Mouse (Mus musculus) embryonic facial prominence, embryonic 10.5 days (tissue): ENCODE data around the gene Scn11a. TPM values are rescaled to one million over a fixed set of nuclear protein-coding genes. Genes with fewer than 3 reads are reported as not detected.
A peak's percentile ranks its signal among the peaks of the same experiment; 100 is the strongest.

ENCODE experiments used
- DNase-seq: peaks from one replicate; pipeline ENCODE4 v3.0.0-alpha.2; 2017; ENCODE audit warnings: low spot score
- H3K27ac ChIP-seq: fragments of 300-500 bp; sonication (generic); replicated peaks from 2 replicates; pipeline ENCODE4 v1.5.1; 2016; ENCODE audit warnings: mild to moderate bottlenecking
- H3K27me3 ChIP-seq: fragments of 300-500 bp; sonication (generic); replicated peaks from 2 replicates; pipeline ENCODE4 v1.6.1; 2016; ENCODE audit warnings: low read depth, mild to moderate bottlenecking; ENCODE audit not compliant: poor library complexity, severe bottlenecking
- H3K36me3 ChIP-seq: fragments of 300-500 bp; sonication (generic); replicated peaks from 2 replicates; pipeline ENCODE4 v1.6.1; 2016; ENCODE audit warnings: mild to moderate bottlenecking, moderate library complexity
- H3K4me1 ChIP-seq: fragments of 300-500 bp; sonication (generic); 2 replicates; pipeline ENCODE4 v1.6.1; 2016
- H3K4me3 ChIP-seq: fragments of 300-500 bp; sonication (generic); 2 replicates; pipeline ENCODE4 v1.5.1; 2016; ENCODE audit warnings: mild to moderate bottlenecking, moderate library complexity
- H3K9me3 ChIP-seq: fragments of 300-500 bp; sonication (generic); 2 replicates; pipeline ENCODE4 v1.6.1; 2016; ENCODE audit warnings: mild to moderate bottlenecking
- WGBS: fragments of 180-500 bp; shearing (Covaris S2); methylation state at CpG from one replicate; pipeline ENCODE4 v1.1.7; 2016; 5-methylcytosine and 5-hydroxymethylcytosine counted together
- polyA plus RNA-seq: library from polyadenylated mRNA; unstranded; fragments of >200 nt; fragmentation: Nextera tagmentation; extraction: Ambion mirVana; gene quantifications from 2 replicates; pipeline ENCODE4 v1.2.1, GENCODE M21; 2016

The Scn11a gene
- polyA plus RNA-seq, 1 experiment from 2014 or later = 0.14 TPM

DNA sequence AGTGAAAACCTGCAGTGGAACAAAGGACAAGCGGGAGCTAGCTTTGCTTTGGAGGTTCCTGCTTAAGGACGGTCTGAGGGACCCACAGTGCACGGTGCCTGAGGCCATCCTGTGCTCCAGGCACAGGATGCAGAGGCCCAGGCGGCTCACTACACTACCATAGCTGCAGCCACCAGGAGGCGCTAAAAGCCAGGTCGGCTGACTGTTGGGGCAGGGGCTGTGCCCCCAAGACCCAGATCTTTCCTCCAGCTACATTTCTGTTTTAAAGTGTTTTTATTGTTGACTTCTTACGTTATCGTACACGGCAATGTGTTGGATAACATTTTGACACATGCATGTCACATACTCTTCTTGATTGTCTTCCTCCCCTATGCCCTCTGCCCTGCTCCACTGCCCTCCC is 32.8 kb downstream of the Scn11a start:
- H3K4me3 ChIP-seq = no peak overlapping the region
- H3K27ac ChIP-seq = no peak overlapping the region
- H3K4me1 ChIP-seq = no peaks in the 10 kb centered on the region
- DNase-seq = peak; percentile 50
- no peaks in the 10 kb centered on the region for H3K36me3 ChIP-seq
- no peaks in the 10 kb centered on the region for H3K27me3 ChIP-seq
- no peaks in the 10 kb centered on the region for H3K9me3 ChIP-seq
- 52% methylated on average over 9 of the region's 9 CpGs for WGBS

DNA sequence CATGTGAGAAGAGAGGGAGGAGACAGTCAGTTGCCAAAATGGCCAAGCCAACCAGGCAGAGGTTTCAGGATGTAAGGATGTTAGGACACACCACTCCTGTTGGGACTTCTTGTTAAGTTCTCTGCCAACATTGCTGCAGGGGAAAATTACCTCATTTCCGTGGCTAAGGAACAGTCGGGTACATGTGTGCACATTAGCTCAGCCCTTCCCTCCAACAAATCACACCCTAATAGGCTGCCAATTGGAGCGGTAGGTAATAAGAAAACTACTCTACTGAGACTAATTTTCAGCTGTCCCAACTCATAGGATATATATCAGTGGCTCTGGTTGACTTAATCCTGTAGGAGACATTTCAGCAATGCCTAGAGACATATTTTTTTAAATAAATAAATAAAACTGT is 44.4 kb downstream of the Scn11a start:
- WGBS = 81% methylated on average over 3 of the region's 3 CpGs
- DNase-seq = no peak

DNA sequence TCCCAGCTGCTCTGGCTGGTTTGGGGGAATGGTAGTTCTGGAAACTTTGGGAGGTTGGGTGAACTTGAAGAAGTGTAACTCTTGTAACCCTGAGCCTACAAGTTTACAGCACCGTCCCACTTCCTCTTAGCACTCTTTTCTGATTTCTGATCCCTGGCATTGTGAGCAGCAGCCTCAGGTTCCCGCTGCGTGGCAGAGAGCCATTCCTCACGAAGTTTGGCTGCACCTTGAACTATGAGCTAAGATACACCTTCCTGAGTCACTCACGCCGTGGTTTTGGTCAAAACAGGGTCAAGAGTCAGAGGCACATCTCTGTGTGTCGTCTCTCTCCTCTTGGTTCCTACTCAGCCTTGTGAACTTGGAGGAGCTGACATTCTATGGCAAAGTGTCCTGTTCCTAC is 48.6 kb downstream of the Scn11a start:
- WGBS = 89% methylated on average over 7 of the region's 7 CpGs

More for the DNA sequence above, 44.4 kb downstream of the Scn11a start:
- Histone ChIP-seq H3K4me1 (no peaks in the 10 kb centered on the region), H3K4me3 (no peak overlapping the region), H3K36me3 (no peaks in the 10 kb centered on the region), H3K27ac (no peak overlapping the region), H3K27me3 (no peaks in the 10 kb centered on the region), H3K9me3 (no peaks in the 10 kb centered on the region)

DNA sequence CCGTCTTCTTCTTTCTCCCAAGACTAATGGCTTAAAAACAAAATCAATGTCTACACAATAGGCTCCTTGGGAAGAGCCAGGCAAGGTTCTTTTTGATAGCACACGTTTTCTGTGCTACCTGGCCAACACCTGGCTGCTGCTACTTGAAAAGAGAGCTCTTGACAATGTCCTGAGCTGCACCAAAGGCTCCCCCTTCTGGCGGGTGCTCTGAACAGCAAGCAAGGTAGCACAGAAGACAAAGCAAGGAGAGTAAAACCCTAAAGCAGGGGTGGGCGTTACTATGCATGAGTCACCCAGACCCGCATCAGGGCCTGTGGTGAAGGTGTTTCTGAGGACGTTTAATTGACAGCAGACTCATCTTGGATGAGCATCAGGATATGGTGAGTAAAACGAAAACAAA is 56.7 kb downstream of the Scn11a start:
- no peak overlapping the region for H3K4me3 ChIP-seq
- DNase-seq = peak; percentile 51
- 43% methylated on average over 7 of the region's 7 CpGs for WGBS
- H3K36me3 ChIP-seq = no peaks in the 10 kb centered on the region
- no peaks in the 10 kb centered on the region for H3K27me3 ChIP-seq
- no peak overlapping the region for H3K27ac ChIP-seq
- H3K4me1 ChIP-seq = no peaks in the 10 kb centered on the region
- H3K9me3 ChIP-seq = no peaks in the 10 kb centered on the region

More for the DNA sequence above, 48.6 kb downstream of the Scn11a start:
- Histone ChIP-seq H3K4me3 (no peak overlapping the region), H3K4me1 (no peaks in the 10 kb centered on the region), H3K27ac (no peak overlapping the region), H3K27me3 (no peaks in the 10 kb centered on the region), H3K9me3 (peaks cover 4% of the 10 kb centered on the region; the same call in 1 of the 2 replicates), H3K36me3 (no peaks in the 10 kb centered on the region)
- DNase-seq = no peak

DNA sequence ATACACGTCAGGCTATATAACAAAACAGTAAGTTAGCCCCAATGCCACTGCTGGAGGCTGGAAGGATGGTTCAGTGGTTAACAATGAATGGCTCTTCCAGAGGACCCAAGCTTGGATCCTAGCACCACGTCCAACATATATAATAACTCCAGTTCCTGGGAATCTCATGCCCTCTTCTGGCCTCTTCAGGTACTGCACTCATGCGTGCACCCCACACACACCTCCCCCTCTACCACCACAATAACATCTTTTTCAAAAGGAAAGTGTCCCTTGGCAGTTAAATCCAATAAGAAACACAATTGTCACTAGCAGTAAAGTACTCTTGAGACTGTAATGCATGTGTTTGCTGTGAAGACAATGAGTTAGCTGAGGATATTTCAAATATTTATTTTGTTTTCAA is 65.0 kb downstream of the Scn11a start:
- DNase-seq = no peak
- Histone ChIP-seq H3K36me3 (no peaks in the 10 kb centered on the region), H3K27me3 (no peaks in the 10 kb centered on the region), H3K4me3 (no peak overlapping the region), H3K27ac (no peak overlapping the region), H3K4me1 (no peaks in the 10 kb centered on the region), H3K9me3 (peaks cover 11% of the 10 kb centered on the region)
- 84% methylated on average over 3 of the region's 3 CpGs for WGBS

DNA sequence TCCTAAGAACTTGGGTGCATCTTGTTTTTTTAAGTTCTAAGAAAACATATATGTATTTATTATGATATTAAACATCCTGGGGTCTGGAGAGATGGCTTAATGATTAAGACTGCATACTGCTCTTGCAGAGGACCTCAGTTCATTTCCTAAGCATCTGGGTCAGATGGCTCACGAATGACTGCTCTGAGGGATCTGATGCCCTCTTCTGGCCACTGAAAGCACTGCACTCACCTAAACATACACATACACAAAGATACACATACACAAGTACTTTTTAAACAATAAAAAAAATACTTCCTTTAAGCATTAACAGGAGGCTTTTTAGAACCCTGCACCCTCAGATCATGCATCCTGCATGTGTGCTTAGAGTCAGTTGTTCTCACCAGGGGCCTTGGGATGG is 65.8 kb downstream of the Scn11a start:
- Histone ChIP-seq H3K9me3 (peaks cover 13% of the 10 kb centered on the region), H3K27ac (no peak overlapping the region), H3K4me3 (no peak overlapping the region), H3K27me3 (no peaks in the 10 kb centered on the region), H3K36me3 (no peaks in the 10 kb centered on the region), H3K4me1 (no peaks in the 10 kb centered on the region)
- no peak for DNase-seq
- 79% methylated on average over 1 of the region's 1 CpGs for WGBS

DNA sequence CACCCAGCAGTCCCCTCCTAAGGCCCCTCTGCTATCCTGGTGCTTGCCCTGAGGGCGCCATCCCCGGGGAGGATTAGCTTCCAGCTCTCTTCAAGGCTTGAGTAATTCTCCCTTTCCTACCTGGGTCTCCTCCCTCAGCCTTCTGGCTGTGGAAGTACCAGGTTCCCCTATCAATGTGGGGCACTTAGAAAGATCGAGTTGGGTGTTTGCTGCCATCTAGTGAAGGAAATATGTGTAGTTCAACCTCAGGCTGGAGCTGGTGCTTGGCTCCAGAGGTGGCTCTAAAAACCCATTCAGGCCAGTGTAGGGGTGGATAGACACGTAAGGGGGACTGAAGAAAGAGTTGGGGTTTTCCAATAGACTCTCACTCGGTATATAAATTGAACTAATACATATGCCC is 73.7 kb downstream of the Scn11a start:
- H3K27me3 ChIP-seq = no peaks in the 10 kb centered on the region
- H3K36me3 ChIP-seq = no peaks in the 10 kb centered on the region
- 0 out of 2 replicates have a peak, but pooled peaks cover 4% of the 10 kb centered on the region for H3K9me3 ChIP-seq
- H3K27ac ChIP-seq = no peak overlapping the region
- no peak overlapping the region for H3K4me3 ChIP-seq
- DNase-seq = peak; percentile 22
- WGBS = 19% methylated on average over 5 of the region's 5 CpGs
- H3K4me1 ChIP-seq = peaks cover 5% of the 10 kb centered on the region; the same call in 1 of the 2 replicates

DNA sequence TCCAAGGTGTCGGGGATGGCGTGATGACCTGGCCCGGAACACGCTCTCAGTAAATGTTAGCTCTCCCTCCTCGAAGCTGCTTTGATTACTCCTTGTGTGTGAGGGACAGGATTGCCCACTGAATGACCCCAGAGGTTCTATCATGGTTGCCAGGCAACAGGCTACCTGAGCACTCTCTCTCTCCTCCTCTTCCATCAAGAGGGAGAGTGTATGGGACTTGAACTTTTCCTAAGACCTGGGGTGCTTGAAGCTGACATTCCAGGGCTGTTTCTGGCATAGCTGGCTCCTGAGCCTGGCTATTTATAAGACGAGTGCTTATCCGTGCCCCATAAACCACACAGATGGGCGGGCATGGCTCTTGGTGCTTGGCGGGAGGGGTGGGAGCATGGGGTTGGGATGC is 76.1 kb downstream of the Scn11a start:
- no peaks in the 10 kb centered on the region for H3K27me3 ChIP-seq
- H3K36me3 ChIP-seq = no peaks in the 10 kb centered on the region
- WGBS = 80% methylated on average over 9 of the region's 9 CpGs
- no peak for DNase-seq
- H3K9me3 ChIP-seq = no peaks in the 10 kb centered on the region
- no peak overlapping the region for H3K27ac ChIP-seq
- no peak overlapping the region for H3K4me3 ChIP-seq
- peaks cover 5% of the 10 kb centered on the region; the same call in 1 of the 2 replicates for H3K4me1 ChIP-seq

DNA sequence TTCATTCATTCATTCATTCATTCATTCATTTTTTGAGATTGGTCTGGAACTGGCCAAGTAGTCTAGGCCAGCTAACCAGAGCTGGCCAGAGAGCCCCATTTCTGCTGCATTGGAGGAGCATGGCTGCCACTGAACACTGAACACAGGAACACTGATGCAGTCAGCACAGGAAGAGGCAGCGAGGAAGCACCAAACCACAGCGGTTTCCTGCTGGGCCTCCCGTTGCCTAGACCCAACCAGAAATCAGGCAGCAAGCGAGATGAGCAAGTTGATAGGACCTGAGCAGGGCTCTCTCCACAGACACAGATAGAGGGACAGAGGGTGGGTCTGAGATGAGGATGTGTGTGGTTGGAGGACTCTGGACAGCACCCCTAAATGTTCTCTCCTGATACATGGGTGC is 81.4 kb downstream of the Scn11a start:
- no peak for DNase-seq
- no peaks in the 10 kb centered on the region for H3K36me3 ChIP-seq
- H3K4me1 ChIP-seq = 0 out of 2 replicates have a peak, but pooled peaks cover under 1% of the 10 kb centered on the region
- no peaks in the 10 kb centered on the region for H3K27me3 ChIP-seq
- 89% methylated on average over 4 of the region's 4 CpGs for WGBS
- no peak overlapping the region for H3K4me3 ChIP-seq
- H3K27ac ChIP-seq = no peak overlapping the region
- H3K9me3 ChIP-seq = no peaks in the 10 kb centered on the region

DNA sequence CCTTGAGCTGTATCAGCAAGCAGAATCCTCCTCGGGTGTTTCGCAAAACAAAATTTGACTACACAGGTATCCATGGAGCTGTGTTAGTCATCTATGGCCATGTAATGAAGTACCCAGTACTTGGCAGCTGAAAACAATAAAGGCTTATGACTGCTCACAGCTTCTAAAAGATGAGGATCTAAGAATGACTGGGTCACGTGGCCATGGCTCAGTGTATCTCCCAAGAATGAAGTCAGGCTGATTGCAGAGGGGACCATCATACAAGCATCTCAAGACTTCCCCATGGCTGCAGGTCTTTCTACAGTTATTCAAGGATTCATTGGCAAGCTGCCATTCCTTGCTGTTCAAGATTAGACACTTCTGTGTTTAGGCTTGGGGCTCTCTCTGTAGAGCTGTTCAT is 81.9 kb downstream of the Scn11a start:
- Histone ChIP-seq H3K9me3 (no peaks in the 10 kb centered on the region), H3K27ac (no peak overlapping the region), H3K4me3 (no peak overlapping the region), H3K36me3 (no peaks in the 10 kb centered on the region), H3K4me1 (no peaks in the 10 kb centered on the region), H3K27me3 (no peaks in the 10 kb centered on the region)
- WGBS = 89% methylated on average over 3 of the region's 3 CpGs
- no peak for DNase-seq

DNA sequence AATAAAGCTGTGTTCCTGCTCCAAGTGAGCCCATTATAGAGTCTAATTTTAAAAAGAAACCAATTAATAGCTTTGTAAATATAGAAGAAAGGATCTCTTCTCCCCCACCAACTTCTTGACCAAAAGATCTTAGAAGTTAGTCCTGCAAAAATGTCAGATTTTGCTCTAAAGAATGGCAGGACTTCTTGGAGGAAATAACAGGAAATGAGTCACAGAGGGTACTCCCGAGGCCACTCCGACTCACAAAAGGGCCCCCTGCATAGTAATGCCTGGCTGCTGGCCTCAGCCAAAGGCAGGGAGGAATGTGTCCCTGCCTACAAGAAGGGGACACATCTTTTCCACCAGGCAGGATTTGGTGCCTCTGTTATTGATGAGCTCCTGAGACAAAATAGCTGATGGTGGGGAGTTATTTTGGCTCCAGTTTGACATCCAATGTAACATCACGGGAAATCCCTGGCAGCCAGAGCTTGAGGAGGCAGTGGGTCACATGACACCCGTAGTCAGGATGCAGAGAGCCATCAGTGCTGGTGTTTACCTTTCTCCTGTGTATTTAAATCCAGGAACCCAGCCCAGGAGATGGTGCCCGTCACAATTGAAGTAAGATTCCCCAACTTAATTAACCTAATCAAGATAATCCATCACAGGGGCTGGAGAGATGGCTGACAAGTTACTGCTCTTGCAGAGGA is 84.0 kb downstream of the Scn11a start:
- no peaks in the 10 kb centered on the region for H3K27me3 ChIP-seq
- no peak for DNase-seq
- 36% methylated on average over 5 of the region's 5 CpGs for WGBS
- H3K27ac ChIP-seq = no peak overlapping the region
- no peaks in the 10 kb centered on the region for H3K9me3 ChIP-seq
- no peaks in the 10 kb centered on the region for H3K36me3 ChIP-seq
- no peak overlapping the region for H3K4me3 ChIP-seq
- no peaks in the 10 kb centered on the region for H3K4me1 ChIP-seq

DNA sequence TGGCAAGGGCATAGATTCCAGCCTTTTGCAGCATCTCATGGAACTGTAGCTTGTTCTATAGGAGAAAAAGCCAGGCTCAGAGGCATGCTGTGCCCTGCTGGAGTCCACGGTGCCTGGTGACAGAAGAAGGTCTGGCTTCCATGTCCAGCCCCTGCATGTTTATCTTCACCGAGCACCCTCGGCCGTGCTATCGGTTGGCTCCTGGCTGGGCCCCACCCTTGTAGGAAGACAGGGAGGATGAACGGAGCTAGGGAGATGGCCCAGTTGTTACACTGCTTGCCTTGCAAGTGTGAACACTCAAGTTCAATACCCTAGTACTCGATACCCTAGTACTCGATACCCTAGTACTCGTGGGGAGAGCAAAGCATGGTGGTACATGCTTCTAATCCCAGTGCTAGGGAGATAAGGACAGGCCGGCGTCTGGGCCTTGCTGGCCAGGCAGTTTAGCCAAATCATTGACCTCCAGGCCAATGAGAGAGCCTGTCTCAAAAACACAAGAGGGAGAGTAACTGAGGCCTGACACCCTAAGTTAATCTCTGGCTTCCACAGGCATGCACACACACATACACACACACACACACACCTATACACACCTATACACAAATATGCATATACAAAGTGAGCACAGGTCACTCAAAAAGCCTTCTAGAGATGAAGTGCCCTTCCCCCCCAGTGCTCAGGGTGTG is 96.7 kb downstream of the Scn11a start:
- peaks cover 19% of the 10 kb centered on the region for H3K4me1 ChIP-seq
- H3K27me3 ChIP-seq = no peaks in the 10 kb centered on the region
- 91% methylated on average over 11 of the region's 11 CpGs for WGBS
- H3K4me3 ChIP-seq = no peak overlapping the region
- no peaks in the 10 kb centered on the region for H3K9me3 ChIP-seq
- H3K27ac ChIP-seq = no peak overlapping the region
- H3K36me3 ChIP-seq = no peaks in the 10 kb centered on the region
- no peak for DNase-seq

DNA sequence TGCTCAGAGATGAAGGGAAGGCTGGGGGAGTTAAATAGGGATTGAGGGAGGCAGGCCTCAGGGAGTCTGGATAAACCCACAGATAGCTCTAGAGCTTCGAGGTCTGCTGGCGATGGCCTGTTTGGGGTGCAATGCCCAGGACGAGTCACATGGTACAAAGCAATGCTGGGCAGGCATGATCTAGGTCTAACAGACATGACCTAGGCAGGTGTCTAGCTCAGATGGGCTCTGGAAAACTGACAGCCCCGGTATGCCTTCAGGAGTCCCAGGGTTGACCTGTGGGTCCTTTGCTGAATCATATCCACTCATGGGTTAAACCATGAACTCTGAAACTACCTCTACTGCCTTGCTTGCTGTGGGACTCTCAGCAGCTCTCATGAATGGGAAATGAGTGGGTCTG is 98.3 kb downstream of the Scn11a start:
- 94% methylated on average over 4 of the region's 4 CpGs for WGBS
- H3K27ac ChIP-seq = no peak overlapping the region
- no peak for DNase-seq
- H3K36me3 ChIP-seq = no peaks in the 10 kb centered on the region
- H3K4me1 ChIP-seq = peaks cover 14% of the 10 kb centered on the region
- no peaks in the 10 kb centered on the region for H3K27me3 ChIP-seq
- no peaks in the 10 kb centered on the region for H3K9me3 ChIP-seq
- no peak overlapping the region for H3K4me3 ChIP-seq
